Mouse (Mus musculus) frontal cortex, adult (tissue): Measurements from ENCODE around the gene Hspb11.

Experiments used
- ATAC-seq: cut with Nextera tagmentation; 2 replicates; pipeline ENCODE4 v1.9.2; 2017; ENCODE audit warnings: mild to moderate bottlenecking, moderate library complexity, mixed read lengths; ENCODE audit not compliant: low TSS enrichment

Hspb11 gene

GRCm38 (mm10) chr4:107313690-107314478, 60.5 kb downstream of the Hspb11 start, which contains the start of gene Yipf1:
Gene Yipf1 (plus strand): TSS chr4:107314363.
- peak; percentile 98 for ATAC-seq

DNA sequence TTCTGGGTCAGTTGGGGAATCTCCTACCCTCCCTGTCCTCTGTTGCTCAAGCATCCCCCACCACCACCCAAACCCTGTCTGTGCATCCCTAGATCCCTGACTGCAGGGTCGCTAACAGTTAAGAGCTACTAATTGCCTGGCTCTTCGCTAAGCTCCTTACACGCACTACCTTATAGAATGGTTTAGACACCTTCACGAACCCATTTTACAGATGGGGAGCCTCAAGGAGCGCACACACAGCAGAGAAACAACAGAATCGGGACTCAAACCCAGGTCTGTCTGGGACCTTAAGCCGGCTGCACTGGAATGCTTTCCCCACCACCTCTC, 61.0 kb downstream of the Hspb11 start:
- peak; percentile 58 for ATAC-seq

GRCm38 (mm10) chr4:107318646-107319045, 65.3 kb downstream of the Hspb11 start:
- no peak for ATAC-seq

DNA sequence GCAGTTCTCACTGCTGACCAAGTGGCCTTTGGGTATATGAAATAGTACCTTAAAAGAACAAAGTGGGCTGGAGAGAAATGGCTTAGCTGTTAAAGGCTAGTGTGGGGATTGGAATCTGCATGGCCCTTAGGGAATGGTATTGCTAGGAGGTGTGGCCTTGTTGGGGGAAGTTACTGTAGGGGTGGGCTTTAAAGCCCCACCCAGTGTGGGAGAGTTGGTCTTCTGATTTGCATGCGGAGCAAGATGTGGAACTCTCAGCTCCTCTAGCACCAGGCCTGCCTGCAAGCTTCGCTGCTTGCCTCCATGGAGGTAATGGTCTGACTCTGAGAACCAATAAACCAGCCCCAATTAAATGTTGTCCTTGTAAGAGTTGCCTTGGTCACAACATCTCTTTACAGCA, 67.6 kb downstream of the Hspb11 start:
- ATAC-seq: no peak

DNA sequence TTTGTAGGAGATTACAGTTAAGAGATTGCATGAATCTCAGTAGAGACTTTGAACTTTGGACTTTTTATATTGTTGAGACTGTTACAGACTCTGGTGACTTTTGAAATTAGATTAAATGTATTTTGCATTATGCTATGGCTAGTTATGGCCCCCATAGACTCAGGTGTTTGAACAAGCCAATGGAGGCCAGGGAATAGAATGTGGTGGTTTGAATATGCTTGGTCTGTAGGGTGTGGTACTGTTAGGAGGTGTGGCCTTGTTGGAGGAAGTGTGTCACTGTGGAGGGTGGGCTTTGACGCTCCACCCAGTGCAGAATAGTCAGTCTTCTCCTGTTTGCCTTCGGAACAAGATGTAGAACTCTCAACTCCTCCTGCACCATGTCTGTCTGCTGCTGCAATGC, 69.7 kb downstream of the Hspb11 start:
- ATAC-seq: no peak

DNA sequence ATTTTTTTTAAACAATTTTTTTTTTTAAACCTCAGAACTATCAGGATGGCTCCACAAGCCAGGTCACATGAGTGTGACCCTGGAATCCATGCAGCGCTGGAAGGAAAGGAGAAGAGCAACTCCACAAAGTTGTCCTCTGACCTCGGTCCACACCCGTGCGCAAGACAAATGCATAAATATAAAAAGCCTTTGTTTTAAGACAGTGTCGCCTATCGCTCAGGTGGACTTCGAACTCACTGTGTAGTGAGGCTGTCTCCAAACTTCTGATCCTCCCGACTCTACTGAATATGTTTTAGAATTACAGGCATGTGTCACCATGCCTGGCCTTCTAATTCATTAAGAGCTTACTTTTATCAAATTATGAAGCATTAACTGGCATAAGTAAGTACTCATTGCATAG, 75.1 kb downstream of the Hspb11 start:
- no peak for ATAC-seq
